In genomic region chr9:117904621-117905020, GRCm38 (mm10) we compare ENCODE assay signal across 14 mouse cellular contexts.
"Had no signal": no experiment of that assay in that cellular context is flagged by ENCODE, and none has a peak within 500 bp of the region (broad histone marks: within the 10 kb centered on the region; RNA-seq: fewer than 3 reads in every experiment).

No protein-coding gene starts in this region.

- DNase-seq: right cerebral cortex, postnatal 14 days; right cerebral cortex, postnatal 25 days; right cerebral cortex, postnatal 4 days; spleen, adult 18-20 months; thymus, adult 18-20 months; thymus, adult 2 months; thymus, postnatal 14 days; thymus, postnatal 25 days; thymus, postnatal 36 days; thymus, postnatal 4 days had no signal

- H3K9me3 ChIP-seq: neural tube, embryonic 13.5 days; neural tube, embryonic 15.5 days; stomach, embryonic 15.5 days had no signal

- H3K4me1 ChIP-seq: neural tube, embryonic 13.5 days; neural tube, embryonic 15.5 days; stomach, embryonic 15.5 days had no signal

- H3K36me3 ChIP-seq: neural tube, embryonic 13.5 days; neural tube, embryonic 15.5 days; stomach, embryonic 15.5 days had no signal

- H3K4me3 ChIP-seq: neural tube, embryonic 13.5 days; neural tube, embryonic 15.5 days; stomach, embryonic 15.5 days had no signal

- H3K27me3 ChIP-seq: neural tube, embryonic 13.5 days; stomach, embryonic 15.5 days had no signal

- H3K27ac ChIP-seq: neural tube, embryonic 13.5 days; neural tube, embryonic 15.5 days; stomach, embryonic 15.5 days; stomach, postnatal 0 days had no signal
